Mouse (Mus musculus) ES-E14 (cell line): Measurements from ENCODE around the gene Srrd.

Source experiments
- CHD2 ChIP-seq: IDR thresholded peaks from 2 replicates; pipeline ENCODE4 v1.6.1; 2014; ENCODE audit warnings: mild to moderate bottlenecking, low read depth, low read length, inconsistent platforms
- HCFC1 ChIP-seq: IDR thresholded peaks from 2 replicates; pipeline ENCODE4 v1.6.1; 2012; ENCODE audit warnings: low read length, inconsistent platforms, borderline replicate concordance; ENCODE audit not compliant: insufficient read depth
- MAFK ChIP-seq: IDR thresholded peaks from 2 replicates; pipeline ENCODE4 v1.6.1; 2014; ENCODE audit warnings: mild to moderate bottlenecking, low read depth, low read length, inconsistent platforms; ENCODE audit not compliant: insufficient read depth
- ZC3H11A ChIP-seq: IDR thresholded peaks from 2 replicates; pipeline ENCODE4 v1.6.1; 2012; ENCODE audit warnings: low read depth, mild to moderate bottlenecking, inconsistent platforms, low read length, borderline replicate concordance
- ZNF384 ChIP-seq: IDR thresholded peaks from 2 replicates; pipeline ENCODE4 v1.6.1; 2012; ENCODE audit warnings: low read depth, low read length, inconsistent platforms

- TF ChIP-seq HCFC1 (no peak), ZNF384 (no peak), ZC3H11A (no peak), CHD2 (no peak), MAFK (no peak)
These were observed 22.5 kb downstream of the Srrd start for GRCm38 (mm10) chr5:112320379-112320778.
